Mouse (Mus musculus) limb, embryonic 15.5 days (tissue): ENCODE measurements around the gene Sec14l1. TPM values are rescaled to one million over a fixed set of nuclear protein-coding genes. Genes with fewer than 3 reads are reported as not detected.

Experiments used
- ATAC-seq: fragments of 200-750 bp; cut with Nextera tagmentation; 2 replicates; pipeline ENCODE4 v1.8.0; 2017; ENCODE audit warnings: low read depth, moderate TSS enrichment; ENCODE audit not compliant: insufficient number of reproducible peaks, low FRiP score, low TSS enrichment
- H3K27ac ChIP-seq: fragments of 300-500 bp; sonication (generic); 2 replicates; pipeline ENCODE4 v1.5.1; 2015; ENCODE audit warnings: moderate library complexity, mild to moderate bottlenecking, inconsistent platforms
- H3K27me3 ChIP-seq: fragments of 300-500 bp; sonication (generic); 2 replicates; pipeline ENCODE4 v1.6.1; 2015; ENCODE audit warnings: inconsistent platforms
- H3K36me3 ChIP-seq: fragments of 300-500 bp; sonication (generic); 2 replicates; pipeline ENCODE4 v1.6.1; 2015; ENCODE audit warnings: inconsistent platforms
- H3K4me1 ChIP-seq: fragments of 300-500 bp; sonication (generic); 2 replicates; pipeline ENCODE4 v1.6.1; 2015; ENCODE audit warnings: inconsistent platforms
- H3K4me2 ChIP-seq: fragments of 300-500 bp; sonication (generic); 2 replicates; pipeline ENCODE4 v1.6.1; 2015; ENCODE audit warnings: mild to moderate bottlenecking, inconsistent platforms
- H3K4me3 ChIP-seq: fragments of 300-500 bp; sonication (generic); 2 replicates; pipeline ENCODE4 v1.5.1; 2015; ENCODE audit warnings: mild to moderate bottlenecking, inconsistent platforms
- H3K9ac ChIP-seq: fragments of 300-500 bp; sonication (generic); 2 replicates; pipeline ENCODE4 v1.6.1; 2015; ENCODE audit warnings: inconsistent platforms
- H3K9me3 ChIP-seq: fragments of 300-500 bp; sonication (generic); 2 replicates; pipeline ENCODE4 v1.6.1; 2016; ENCODE audit warnings: inconsistent platforms
- WGBS: fragments of 180-500 bp; shearing (Covaris S2); methylation state at CpG from one replicate; pipeline ENCODE4 v1.1.7; 2015; 5-methylcytosine and 5-hydroxymethylcytosine counted together
- microRNA-seq: library from miRNA; unstranded; fragments of <30 nt; microRNA quantifications from one replicate; pipeline ENCODE4, GENCODE M21; 2016
- polyA plus RNA-seq: library from polyadenylated mRNA; unstranded; fragments of >200 nt; fragmentation: Nextera tagmentation; extraction: Ambion mirVana; gene quantifications from 2 replicates; pipeline ENCODE4 v1.2.1, GENCODE M21; 2015

Sec14l1 gene
- polyA plus RNA-seq, 1 experiment from 2014 or later, result 59.2 TPM

GRCm38 (mm10) chr11:117205042-117205441, 90.1 kb downstream of the Sec14l1 start:
- ATAC-seq, result no peak
- Histone ChIP-seq H3K9me3 (no peaks in the 10 kb centered on the region), H3K4me1 (peaks cover 75% of the 10 kb centered on the region), H3K4me3 (no peak overlapping the region), H3K36me3 (no peaks in the 10 kb centered on the region), H3K27ac (no peak overlapping the region), H3K27me3 (no peaks in the 10 kb centered on the region), H3K9ac (no peak overlapping the region), H3K4me2 (no peak overlapping the region)
- WGBS, result 61% methylated on average over 6 of the region's 6 CpGs

- no peak overlapping the region for H3K4me2 ChIP-seq
- H3K36me3 ChIP-seq, result no peaks in the 10 kb centered on the region
- no peak overlapping the region for H3K4me3 ChIP-seq
- 80% methylated on average over 9 of the region's 9 CpGs for WGBS
- H3K27ac ChIP-seq, result no peak overlapping the region
- H3K9me3 ChIP-seq, result no peaks in the 10 kb centered on the region
- H3K4me1 ChIP-seq, result peaks cover 71% of the 10 kb centered on the region
- no peak for ATAC-seq
- H3K27me3 ChIP-seq, result no peaks in the 10 kb centered on the region
- H3K9ac ChIP-seq, result no peak overlapping the region
Measured at GRCm38 (mm10) chr11:117205447-117205846, 90.5 kb downstream of the Sec14l1 start.

GRCm38 (mm10) chr11:117207436-117207835, 92.5 kb downstream of the Sec14l1 start:
- Histone ChIP-seq H3K9me3 (no peaks in the 10 kb centered on the region), H3K36me3 (no peaks in the 10 kb centered on the region), H3K4me2 (no peak overlapping the region), H3K27me3 (no peaks in the 10 kb centered on the region), H3K27ac (no peak overlapping the region), H3K9ac (no peak overlapping the region), H3K4me1 (peaks cover 52% of the 10 kb centered on the region), H3K4me3 (no peak overlapping the region)
- ATAC-seq, result no peak
- WGBS, result 77% methylated on average over 5 of the region's 5 CpGs

- Histone ChIP-seq H3K9ac (no peak overlapping the region), H3K27me3 (no peaks in the 10 kb centered on the region), H3K9me3 (no peaks in the 10 kb centered on the region), H3K4me2 (no peak overlapping the region), H3K36me3 (no peaks in the 10 kb centered on the region), H3K4me3 (no peak overlapping the region), H3K4me1 (peaks cover 46% of the 10 kb centered on the region), H3K27ac (peak overlapping the region; percentile 84)
- WGBS, result 34% methylated on average over 8 of the region's 8 CpGs
- no peak for ATAC-seq
Measured at GRCm38 (mm10) chr11:117208151-117208673, 93.2 kb downstream of the Sec14l1 start.

Small RNA genes within 50 kb of the gene (microRNA-seq; reads per million reads assigned to microRNA genes)
- not detected for gene Gm24323
- 1.0 reads per million for gene Mir6516

Other genes starting within 250 kb of the Sec14l1 start
- 0.88 and 1.2 TPM in 2 replicates for gene Mgat5b, start 196.3 kb upstream of the Sec14l1 start, polyA plus RNA-seq
- 135 and 139 TPM in 2 replicates for gene Sept9, start 84.5 kb downstream of the Sec14l1 start, polyA plus RNA-seq